Mouse (Mus musculus) right cerebral cortex, adult 18-20 months (tissue): ENCODE data around the gene Fkbp11.
"Not testable (repeated sequence)": the region's sequence is repeated elsewhere in the genome, so short reads cannot be mapped to it uniquely, and the experiment has no call there.

ENCODE experiments used
- DNase-seq: peaks from one replicate; pipeline ENCODE4 v3.0.0; 2022; ENCODE audit warnings: mixed read lengths

Fkbp11 gene

DNA sequence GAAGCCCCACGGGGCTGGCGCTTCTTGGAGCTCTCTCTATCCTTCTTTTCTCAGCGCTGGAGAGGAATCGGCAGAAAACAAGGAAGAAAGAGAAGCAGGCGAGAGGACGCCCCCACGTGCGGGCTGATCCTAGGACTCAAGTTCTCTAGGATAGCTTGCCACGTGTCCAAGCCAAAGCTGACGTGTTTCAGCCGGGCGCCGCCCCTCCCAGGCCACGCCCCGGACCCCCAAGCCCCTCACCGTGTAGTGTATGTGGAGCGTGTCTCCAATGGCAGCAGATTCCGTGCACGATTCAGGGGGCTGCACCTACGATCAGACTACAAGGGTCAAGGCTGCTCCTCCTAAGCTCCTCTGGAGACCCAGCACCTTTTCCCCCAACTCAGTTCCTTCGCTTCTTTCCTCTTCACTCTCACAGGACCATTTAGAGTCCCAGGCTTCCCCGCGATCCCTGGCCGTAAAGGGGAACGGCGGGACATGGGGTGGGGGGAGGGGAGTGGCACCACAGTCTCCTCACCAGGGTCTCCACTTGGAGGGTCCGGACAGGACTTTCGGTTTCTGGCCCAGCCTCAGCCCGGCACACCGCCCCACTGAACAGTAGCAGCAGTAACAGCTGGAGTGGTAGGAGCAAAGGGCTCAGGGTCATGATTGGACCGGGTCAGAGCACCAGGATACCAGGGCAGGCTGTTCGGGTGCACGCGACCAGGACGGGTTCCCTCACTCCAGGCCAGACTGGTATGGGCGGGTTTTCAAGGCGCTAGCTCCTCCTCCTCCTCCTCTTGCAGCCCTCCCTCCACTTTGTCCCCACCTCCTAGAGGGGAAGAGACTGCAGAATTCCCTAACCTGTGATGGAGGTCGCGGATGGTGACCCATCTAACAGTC is at the start of gene Fkbp11:
Gene Fkbp11, minus strand, starts transcription at position 756 of the 879 bp plus-strand sequence.
- peak; percentile 26 for DNase-seq

DNA sequence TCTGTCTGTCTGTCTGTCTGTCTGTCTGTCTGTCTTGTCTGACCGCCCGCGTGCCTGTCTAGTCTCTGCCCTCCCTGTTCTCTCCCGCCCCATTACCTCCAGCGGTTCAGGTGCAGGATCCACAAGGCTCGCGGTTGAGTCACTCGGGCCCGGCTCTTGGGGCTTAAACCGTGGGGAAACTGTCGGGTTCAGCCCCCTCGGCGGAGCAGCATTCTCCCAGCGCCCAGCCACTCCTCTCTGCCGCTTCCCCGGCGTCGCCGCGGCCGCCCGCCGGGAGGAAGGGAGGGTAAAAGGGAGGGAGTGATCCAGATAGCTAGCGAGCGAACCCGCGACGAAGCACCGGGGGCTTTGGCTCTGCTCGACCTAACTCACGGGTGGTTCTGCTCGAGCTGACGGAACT is 49.8 kb upstream of the Fkbp11 start, which contains the start of gene Wnt10b:
Gene Wnt10b, minus strand, starts transcription at position 389 of the 400 bp plus-strand sequence.
- no peak for DNase-seq

DNA sequence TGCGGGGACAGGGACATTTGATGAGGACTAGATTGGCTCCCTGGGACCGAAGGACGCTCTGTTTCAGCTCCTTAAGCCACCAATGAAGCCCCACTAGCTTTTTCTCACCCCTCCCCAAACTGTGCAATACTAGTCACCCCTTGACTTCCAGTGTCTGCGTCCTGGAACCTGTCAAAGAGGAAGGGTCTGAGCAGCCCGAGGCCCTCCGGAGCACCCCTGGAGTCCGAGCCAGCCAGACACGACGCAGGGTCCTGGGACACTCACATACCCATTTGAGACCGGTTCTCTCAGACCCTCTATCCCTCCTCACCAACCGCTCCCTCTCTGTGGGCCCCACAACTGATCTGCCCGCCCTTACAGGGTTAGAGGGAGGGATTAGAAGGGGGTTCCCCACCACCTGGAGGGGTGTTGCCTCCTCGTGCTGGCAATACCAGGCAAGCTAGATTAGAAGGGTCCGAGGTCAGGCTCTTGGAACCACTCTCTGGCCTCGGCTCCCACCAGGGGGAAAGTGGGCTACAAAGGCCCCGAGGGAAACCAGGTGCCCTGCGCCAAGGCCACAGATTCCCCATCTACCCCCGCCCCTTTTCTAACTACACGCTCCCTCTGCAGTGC is 49.1 kb upstream of the Fkbp11 start:
- DNase-seq: no peak

DNA sequence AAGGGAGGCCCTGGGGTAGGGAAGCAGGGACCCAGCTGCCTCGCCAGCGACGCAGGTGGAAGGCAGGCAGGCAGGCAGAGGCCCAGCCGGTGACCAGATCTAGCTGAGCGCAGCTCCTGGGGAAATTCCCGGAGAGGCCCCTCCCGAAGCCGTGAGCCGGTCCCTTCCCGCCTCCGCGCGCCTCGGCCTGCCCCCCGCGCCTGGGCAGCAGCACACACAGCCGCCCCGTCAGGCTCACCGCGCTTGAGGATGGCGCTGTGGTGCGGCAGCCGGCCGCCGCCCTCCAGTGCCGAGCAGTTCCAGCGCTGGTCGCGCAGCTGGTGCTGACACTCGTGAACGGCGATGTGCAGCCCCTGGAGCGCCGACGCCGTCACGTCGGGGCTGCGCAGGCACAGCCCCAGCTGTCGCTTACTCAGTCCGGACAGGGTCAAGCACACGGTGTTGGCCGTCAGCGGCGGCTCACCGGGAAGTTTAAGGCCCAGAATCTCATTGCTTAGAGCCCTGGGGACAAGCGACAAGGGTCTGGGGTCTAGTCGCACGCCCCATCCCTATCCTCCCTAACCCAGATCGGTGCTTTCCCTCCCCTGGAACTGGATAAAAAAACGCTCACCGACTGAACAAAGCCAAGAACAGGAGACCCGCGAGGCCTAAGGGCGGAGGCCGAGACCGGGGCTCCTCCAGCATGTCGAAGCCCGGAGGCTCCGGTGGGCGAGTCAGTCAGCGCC is 48.4 kb upstream of the Fkbp11 start:
- peak; percentile 31 for DNase-seq

DNA sequence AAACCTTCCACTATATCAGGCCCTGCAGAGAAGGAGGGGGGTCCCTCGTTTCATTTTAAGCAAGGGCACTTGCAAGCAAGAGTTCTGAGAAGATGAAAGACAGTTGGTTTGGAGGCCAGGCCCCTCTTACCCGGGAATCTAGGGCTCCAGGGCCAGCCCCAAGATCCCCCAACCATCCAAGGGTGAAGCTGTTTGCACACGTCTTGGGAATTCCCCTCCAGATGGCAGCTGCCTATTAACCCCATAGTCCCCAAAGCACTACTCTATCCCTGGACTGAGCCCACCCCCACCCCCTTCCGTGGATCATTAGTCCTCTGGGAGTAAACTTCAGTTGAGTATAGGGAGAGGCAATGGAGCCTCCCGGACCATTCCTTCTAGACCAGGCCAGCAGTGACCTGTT is 47.5 kb upstream of the Fkbp11 start:
- no peak for DNase-seq

DNA sequence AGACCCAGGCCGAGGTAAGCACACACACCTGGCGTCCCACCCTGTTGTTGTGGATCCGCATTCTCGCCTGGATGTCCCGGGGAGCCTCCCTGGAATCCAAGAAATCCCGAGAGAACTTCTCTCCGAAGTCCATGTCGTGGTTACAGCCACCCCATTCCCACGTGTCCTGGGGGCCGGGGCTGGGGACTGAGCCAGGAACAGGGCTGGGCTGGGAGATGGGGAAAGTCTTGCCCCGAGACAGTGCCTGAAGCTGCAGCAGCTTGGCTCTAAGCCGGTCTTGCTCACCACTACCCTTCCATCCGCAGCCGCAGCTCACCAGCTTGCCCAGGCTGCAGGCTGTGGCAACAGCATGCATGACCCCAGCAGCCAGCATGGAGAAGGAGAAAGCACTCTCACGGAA is 46.1 kb upstream of the Fkbp11 start:
- no peak for DNase-seq

DNA sequence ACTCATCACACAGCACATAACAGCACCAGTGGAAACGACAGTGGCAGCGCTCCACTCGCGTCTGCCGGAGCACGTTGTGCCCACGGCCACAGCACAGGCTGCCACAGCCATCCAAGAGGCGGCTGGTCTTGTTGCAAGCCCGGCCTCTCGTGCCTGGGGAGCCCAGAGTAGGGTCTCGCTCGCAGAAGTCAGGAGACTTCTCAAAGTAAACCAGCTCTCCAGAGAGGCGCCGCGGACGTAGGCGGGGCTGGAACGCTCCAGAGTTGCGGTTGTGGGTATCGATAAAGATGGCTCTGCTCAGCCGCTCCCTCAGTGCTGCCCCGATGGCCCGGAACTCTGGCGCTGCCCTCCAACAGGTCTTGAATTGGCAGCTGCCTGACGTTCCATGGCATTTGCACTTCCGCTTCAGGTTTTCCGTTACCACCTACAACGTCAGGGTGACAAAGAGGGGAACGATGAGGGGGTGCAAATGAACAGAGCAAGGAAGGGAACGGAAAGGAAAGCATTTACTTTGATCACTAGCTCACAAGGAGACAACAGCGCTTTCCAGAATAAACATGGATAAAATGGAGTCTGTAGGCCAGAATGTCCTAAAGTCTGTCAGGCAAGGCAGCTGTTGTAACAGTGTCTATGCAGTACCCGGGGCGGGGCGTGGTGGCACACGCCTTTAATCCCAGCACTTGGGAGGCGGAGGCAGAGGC is 44.7 kb upstream of the Fkbp11 start:
- no peak for DNase-seq

DNA sequence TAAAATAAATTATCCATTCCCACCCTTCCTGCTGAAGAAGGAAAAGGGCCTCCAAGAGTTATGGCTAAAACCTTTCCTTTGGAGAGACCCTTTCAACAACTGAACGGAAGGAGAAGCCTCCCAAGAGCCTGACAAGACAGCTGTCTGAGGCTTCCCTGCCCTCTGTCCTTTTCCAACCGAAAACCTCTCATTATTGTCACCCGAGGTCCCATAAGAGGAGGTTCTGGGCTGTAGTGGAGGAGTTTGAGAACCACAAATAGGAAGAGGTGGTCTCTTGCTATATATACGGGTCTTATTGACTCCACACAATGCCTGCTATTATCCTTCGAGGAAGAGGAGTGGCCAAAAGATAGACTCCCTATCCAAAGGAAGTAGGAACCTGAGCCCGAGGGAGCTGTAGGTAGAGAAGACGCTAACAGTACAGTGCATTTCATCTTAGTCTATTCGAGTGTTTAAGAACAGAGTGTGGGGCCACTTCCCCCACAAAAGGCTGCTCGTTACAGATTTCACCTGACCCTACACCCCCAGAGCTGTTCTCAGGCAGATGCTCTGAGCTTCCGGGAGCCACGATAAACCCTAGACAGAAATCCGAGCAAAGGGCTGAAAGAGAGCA is 43.9 kb upstream of the Fkbp11 start:
- no peak for DNase-seq

DNA sequence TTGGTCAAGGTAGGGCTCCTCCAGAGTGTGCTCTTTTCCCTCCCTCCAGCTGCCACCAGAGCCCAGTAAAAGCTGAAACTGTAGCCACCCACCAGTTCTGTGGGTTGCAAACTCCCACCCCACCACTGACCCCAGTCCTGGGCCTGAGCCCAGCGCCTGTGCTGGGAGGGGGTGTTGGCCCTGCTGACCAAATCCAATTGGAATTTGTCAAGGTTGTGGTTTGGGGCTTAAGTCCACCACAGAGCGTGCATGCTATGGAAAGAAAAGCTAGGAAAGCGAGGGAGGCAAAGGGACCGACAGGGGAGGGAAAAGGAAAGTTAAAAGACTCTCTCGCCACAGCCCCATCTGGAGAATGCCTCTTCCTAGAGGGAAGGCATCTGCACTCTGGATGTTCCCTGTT is 40.3 kb upstream of the Fkbp11 start:
- DNase-seq: no peak

DNA sequence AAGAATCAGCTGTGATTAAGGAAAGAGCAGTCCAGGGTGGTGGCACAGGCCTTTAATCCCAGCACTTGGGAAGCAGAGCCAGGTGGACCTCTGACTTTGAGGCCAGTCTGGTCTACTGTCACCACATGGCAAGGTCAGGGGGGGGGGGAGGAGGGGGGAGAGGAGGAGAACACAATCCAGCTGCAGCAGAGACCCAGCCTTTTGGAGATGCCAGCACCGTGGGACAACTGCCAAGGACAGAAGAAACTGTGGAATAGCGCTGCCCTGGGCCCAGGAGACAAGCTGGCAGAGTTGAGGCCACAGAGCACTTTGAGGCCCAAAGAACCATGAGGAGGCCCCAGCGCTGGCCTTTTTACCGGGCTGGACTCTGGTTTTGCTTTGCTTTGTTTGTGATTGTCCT is 37.9 kb upstream of the Fkbp11 start:
- no peak for DNase-seq

DNA sequence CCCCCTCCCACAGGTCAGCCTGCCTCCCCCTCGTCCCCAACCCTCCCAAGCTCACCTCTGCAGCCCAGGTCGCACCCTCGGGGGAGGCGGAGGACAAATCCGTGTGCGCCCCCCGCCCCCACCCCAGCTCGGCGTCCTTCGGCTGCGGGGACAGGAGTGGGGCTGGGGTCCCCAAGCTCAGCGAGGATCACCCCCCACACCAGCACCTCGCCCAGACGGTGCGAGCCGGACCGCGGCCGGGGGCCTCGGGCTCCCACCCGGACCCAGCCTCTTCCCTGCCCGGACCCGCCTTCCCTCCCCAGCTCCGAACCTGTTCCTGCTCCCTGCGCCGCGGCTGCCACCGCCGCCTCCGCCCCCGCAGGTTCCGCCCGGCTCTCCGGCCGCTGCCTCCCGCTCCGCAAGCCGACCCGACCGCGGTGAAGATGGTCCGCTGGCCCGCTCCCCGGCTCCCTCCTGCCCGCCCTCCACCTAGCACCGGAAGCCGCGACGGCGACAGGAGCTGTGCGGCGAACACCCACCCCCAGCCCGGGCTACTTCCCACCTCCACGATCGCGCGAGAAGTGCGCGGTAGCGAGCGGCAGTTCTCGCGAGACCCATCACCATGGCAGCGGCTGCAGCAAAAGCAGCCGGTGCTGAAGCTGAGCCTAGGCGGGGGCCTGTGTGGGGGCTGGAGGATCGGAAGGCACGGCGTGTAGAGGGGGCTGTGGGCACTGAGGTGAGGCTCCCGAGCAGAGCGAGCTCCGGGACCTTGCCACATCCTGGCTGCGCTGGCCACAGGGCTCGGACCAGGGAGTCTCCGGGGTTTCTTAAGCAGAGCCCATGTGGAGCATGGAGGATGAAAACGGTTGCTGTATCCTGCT is 34.9 kb upstream of the Fkbp11 start, which contains the start of gene Arf3:
Gene Arf3, minus strand, starts transcription at position 545 of the 860 bp plus-strand sequence.
- peak; percentile 98 for DNase-seq

DNA sequence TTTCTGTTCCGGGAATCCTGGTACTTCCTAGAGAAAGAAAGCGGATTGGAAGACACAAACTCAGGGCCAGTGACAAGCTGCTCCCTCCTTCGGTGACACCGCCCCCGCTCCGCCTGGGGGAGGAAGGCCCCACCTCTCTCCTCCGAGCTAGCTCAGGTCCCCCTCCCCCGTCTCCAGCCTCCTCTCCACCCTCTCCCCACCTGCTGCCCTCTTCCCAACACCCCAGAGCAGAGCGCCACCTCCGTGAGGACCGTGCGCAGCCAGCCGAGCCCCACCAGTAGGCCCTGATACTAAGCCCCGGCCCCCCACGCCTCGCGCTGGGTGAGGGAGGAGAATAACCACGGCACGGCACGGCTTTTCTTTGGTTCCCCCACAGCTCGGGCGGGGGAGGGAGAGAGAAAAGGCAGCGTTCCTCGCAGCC is 34.2 kb upstream of the Fkbp11 start:
- peak; percentile 87 for DNase-seq

DNA sequence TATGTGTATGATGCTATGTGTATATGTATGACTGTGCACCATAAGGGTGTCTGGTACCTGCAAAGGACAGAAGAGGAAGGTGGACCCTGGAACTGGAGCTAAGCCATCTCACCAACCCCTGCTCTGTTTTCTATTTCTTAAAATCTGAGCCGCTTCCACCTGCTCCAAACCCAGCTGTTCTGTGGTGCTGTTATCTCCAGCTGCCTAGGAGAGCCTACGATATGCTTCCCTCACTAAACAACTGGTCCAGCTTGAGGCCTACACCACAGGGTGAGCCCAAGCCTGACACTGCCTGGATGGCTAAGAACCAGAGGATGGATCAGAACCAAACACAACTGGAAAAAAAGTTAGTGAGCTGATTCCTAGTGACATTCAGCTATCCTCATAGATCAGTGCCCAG is 26.1 kb upstream of the Fkbp11 start:
- DNase-seq: no peak

DNA sequence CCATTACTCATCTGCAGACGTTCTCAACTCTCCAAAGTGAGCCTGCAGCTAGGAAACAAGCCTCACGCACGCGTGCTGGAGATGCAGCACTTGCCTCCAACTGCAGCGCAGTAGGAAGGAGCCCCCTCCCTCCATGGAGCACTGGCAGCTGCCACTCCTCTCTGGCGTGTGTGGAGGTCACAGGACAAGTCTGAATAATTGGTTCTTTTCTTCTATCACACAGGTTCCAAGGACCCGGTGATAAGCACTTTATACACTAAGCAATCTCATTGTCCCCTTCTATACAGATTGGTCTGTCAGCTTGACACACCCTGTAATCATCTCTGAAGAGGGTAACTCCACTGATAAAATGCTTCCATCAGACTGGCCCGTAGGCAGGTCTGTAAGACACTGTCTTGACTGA is 25.0 kb upstream of the Fkbp11 start:
- peak; percentile 32 for DNase-seq

DNA sequence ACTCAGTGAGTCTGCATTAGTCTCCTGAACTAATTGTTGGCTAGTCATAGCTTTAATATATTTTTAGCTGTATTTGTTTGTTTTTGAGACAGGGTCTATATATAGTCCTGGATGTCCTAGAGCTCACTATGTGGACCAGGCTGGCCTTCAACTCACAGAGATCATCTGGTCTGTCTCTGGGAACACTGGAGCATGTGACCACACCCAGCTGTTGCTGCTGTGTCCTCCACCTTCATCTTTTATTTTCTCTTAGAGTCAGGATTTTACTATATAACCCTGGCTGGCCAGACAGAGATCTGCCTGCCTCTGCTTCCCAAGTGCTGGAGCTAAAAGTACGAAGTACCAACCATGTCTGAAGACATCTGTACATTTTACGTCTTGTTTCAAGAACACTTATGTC is 21.1 kb upstream of the Fkbp11 start:
- DNase-seq: no peak

DNA sequence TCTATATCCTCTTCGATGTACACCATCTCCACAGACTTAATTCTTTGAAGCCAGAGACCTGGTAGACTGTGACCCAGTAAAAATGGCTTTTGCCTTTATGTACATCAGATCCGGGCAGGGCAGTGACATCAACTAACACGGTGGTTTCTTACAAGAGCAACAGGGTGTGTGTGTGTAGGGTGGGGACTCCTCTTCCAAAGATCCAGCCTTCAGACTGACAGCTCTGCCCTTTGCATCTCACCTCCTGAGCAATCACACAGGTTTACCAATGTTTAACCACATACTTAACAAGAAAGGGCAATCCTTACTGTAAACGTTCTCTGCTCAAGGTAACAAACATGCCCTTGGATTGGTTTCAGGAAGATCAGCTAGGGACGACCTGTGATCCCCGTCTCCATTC is 19.3 kb upstream of the Fkbp11 start:
- DNase-seq: no peak

DNA sequence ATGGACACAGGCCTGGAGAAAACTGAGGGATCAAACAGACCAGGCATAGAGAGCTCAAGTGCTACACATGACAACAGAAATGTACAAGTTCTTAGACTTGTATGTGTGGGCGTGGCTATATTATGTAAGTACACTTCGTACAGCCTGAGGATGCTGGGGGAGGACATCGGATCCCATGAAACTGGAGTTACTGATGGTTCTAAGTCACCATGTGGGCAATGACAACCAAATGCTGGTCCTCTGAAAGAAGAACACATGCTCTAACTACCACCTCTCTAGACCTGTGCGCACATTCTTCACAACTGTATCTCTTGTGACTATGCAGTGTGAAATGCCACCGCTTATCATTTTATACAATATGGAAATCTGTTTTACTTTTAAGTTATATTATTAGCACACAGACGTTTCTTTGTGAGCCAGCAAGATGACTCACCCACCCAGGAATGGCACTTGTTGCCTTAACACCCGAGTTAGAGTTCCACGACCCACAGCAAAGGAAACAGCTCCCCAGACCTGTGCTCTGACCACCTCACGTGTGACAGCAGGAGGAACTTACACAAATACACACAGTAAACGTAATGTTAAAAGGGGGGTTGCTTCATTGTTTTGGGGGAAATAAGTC is 18.5 kb upstream of the Fkbp11 start:
- DNase-seq: peak; percentile 59

DNA sequence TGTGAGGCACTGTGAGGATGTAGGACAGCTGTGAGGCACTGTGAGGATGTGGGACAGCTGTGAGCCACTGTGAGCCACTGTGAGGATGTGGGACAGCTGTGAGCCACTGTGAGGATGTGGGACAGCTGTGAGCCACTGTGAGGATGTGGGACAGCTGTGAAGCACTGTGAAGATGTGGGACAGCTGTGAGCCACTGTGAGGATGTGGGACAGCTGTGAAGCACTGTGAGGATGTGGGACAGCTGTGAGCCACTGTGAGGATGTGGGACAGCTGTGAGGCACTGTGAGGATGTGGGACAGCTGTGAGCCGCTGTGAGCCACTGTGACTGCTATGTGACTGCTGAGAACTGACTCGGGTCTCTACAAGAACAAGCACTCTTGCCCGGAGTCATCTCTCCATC is 15.9 kb upstream of the Fkbp11 start:
- not testable (repeated sequence) for DNase-seq

DNA sequence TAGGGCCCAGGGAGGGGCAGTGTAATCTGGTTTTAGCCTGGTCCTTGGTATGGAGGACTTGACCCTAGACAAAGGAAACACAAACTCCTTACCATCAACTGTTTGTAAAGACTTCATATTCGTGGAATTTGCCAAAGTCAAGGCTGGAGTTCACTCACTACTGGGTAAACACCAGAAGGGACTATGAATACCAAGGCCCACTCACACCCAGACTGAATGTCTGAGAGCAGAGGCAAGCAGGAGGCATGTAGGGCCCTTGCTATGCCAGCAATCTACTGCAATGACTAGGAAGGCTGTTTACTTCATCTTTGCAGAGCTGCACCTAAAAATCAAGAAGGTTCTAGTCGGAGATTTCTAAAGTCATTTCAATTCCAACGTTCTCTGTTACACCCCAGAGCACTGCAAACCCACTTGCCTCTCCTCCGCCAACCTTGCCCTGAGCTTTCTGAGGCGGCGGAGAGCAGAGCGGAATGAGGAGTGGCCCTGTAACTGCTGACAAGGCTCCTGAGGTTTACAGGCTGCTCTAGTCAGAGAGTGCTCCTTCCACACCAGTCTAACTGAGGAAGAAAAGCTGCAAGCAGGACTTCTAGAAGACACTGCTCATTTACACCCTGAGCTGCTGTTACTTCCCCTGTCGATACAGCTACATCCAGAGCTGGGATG is 14.9 kb upstream of the Fkbp11 start:
- DNase-seq: no peak

DNA sequence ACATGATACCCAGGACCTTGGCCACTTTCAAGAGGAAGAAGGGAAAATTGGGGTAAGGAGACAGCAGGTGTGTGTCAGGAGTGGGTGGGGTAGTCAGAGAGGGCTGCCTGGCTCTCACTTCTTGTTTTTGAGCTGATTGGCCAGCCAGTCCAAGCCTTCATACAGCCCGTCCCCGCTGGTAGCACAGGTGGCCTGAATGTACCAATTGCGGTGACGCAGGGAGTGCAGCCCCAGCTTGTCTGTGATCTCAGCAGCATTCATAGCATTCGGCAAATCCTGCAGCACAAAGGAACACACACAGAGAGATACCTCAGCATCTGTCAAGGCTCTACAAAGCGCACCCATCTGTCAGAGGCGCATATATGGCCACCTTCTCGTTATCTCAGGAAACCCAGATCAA is 12.2 kb upstream of the Fkbp11 start:
- DNase-seq: no peak
